Mouse (Mus musculus): Measurements from ENCODE around the gene Timm8a1. TPM values are rescaled to one million over a fixed set of nuclear protein-coding genes. Genes with fewer than 3 reads are reported as not detected.

Timm8a1 gene
- polyA plus RNA-seq, 1 experiment: 18.9 TPM

DNA sequence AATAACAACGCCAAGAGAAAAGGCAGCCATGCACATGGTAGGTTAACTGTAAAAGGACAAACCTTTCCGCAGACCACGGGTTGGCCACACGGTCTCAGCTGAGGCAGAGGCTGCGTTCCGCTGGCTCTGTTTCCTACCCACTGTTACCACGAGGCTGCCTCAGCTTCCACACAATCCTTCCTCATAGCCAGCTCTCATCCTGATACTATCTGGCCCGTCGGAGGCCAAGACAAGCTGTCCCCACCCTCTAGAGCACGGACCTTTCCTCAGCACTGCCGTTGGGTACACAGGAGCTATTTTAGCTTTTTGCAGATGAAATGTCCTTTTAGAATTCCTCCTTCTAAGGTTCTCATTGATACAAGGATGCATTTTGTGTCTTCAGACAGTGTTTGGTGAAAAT is 40.6 kb upstream of the Timm8a1 start:
- TF ChIP-seq CTCF (IDR thresholded peaks at IDR 0.05; ENCODE audit: borderline replicate concordance, insufficient read depth, low read depth, low read length) (no peak), POLR2A (IDR thresholded peaks at IDR 0.05; ENCODE audit: borderline replicate concordance, insufficient read depth, low read length) (no peak)
- no peaks in the 10 kb centered on the region for H3K4me1 ChIP-seq (ENCODE audit: control insufficient read depth, insufficient read depth, low read length)
- no peak for DNase-seq
- H3K27me3 ChIP-seq (ENCODE audit: control insufficient read depth, insufficient read depth, low read length): no peaks in the 10 kb centered on the region
- H3K27ac ChIP-seq (ENCODE audit: insufficient read depth, low read length): no peak overlapping the region
- 79% methylated on average over 11 of the region's 11 CpGs for WGBS
- no peak overlapping the region for H3K4me3 ChIP-seq (replicated peaks; ENCODE audit: insufficient read depth, low read depth, low read length)

DNA sequence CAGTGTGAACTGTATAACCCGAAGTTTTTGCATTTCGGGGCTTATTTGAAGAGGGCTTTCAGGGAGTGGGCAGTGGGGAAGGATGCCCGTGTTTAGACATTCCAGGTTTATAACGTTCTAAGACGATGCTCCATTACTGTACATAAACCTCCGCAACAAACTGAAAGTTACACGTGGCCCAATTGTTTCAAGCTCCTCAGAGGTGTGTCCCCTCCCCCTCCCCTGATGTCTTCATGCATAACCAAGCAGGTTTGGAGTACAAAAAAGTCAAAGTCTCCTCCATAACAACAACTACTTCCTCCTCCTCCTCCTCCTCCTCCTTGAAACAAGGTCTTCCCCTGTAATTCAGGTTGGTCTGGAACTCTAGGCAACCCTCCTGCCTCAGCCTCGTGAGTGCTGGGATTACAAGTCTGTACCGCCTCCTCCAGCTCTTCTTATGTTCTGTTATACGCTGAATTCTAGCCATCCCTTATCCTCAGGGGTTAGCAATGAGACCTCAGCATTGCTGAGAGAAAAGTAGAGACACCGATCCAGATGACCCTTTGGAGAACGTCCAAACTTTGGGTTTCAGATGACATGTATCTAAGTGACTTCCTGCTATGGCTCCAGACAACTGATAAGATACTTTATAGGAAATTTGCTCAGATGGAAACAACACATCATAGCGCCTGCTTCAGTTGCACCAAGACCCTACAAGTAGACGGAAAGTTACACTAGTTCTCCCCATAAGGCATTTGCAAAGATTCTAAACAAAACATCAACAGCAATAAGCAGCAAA is 39.1 kb upstream of the Timm8a1 start:
- DNase-seq: no peak
- Histone ChIP-seq H3K27ac (ENCODE audit: insufficient read depth, low read length) (no peak overlapping the region), H3K4me3 (replicated peaks; ENCODE audit: insufficient read depth, low read depth, low read length) (no peak overlapping the region), H3K27me3 (ENCODE audit: control insufficient read depth, insufficient read depth, low read length) (no peaks in the 10 kb centered on the region), H3K4me1 (ENCODE audit: control insufficient read depth, insufficient read depth, low read length) (no peaks in the 10 kb centered on the region)
- TF ChIP-seq POLR2A (IDR thresholded peaks at IDR 0.05; ENCODE audit: borderline replicate concordance, insufficient read depth, low read length): no peak
- no peak for TF ChIP-seq CTCF (IDR thresholded peaks at IDR 0.05; ENCODE audit: borderline replicate concordance, insufficient read depth, low read depth, low read length)
- 85% methylated on average over 14 of the region's 14 CpGs for WGBS

DNA sequence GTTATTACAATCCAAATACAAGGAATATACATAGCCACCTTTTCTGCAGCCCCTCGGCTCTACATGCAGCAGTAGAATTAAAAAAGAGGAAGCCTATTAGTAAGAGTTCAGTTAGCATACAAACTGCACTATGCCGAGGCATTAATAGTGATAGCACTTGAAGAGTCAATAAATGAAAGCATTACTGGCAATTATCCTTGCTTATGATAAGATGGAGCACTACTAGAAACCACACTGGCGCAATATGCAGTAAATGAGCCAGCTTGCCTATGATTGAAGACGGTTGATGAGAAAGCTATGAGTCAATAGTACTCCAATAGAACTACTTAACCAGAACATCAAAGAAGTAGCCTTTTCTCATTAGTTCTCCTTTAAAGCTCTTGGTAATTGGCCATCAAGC is 36.2 kb upstream of the Timm8a1 start:
- WGBS: 92% methylated on average over 4 of the region's 4 CpGs

DNA sequence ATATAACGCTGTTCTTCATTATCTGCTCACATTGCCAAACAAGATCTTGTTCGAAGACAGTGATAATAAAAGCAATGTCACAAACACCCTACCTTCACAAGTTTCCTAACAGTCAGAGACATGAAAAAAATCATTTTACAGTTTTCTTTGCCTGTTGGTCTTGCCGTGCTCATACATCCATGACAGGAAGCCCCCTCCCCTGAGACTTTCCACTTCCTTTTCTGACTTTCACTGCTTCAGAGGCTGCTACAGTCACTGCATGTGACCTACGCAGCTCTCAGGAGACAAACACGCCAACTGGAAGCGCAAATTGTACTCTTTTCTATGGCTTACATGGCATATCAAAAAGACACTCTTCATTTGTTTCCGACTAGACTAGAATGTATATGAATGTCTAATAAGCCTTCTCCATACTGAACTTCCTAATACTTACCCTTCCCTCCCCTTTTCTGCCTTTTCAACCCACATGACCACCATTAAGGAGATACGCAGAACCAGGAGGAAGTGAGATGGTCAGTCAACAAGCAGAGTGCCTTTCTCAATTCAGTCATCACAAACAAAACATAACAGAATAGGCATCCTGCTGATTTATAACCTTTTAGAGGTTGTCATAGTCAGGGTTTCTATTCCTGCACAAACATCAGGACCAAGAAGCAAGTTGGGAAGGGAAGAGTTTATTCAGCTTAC is 25.0 kb upstream of the Timm8a1 start:
- no peak for DNase-seq
- 84% methylated on average over 8 of the region's 8 CpGs for WGBS
- H3K27me3 ChIP-seq (ENCODE audit: control insufficient read depth, insufficient read depth, low read length): no peaks in the 10 kb centered on the region
- TF ChIP-seq CTCF (IDR thresholded peaks at IDR 0.05; ENCODE audit: borderline replicate concordance, insufficient read depth, low read depth, low read length) (no peak), POLR2A (IDR thresholded peaks at IDR 0.05; ENCODE audit: borderline replicate concordance, insufficient read depth, low read length) (no peak)
- H3K4me3 ChIP-seq (replicated peaks; ENCODE audit: insufficient read depth, low read depth, low read length): no peak overlapping the region
- no peaks in the 10 kb centered on the region for H3K4me1 ChIP-seq (ENCODE audit: control insufficient read depth, insufficient read depth, low read length)
- H3K27ac ChIP-seq (ENCODE audit: insufficient read depth, low read length): no peak overlapping the region

More for the DNA sequence above, 36.2 kb upstream of the Timm8a1 start:
- H3K27ac ChIP-seq (ENCODE audit: insufficient read depth, low read length): no peak overlapping the region
- DNase-seq: no peak
- no peaks in the 10 kb centered on the region for H3K27me3 ChIP-seq (ENCODE audit: control insufficient read depth, insufficient read depth, low read length)
- no peaks in the 10 kb centered on the region for H3K4me1 ChIP-seq (ENCODE audit: control insufficient read depth, insufficient read depth, low read length)
- H3K4me3 ChIP-seq (replicated peaks; ENCODE audit: insufficient read depth, low read depth, low read length): no peak overlapping the region
- TF ChIP-seq CTCF (IDR thresholded peaks at IDR 0.05; ENCODE audit: borderline replicate concordance, insufficient read depth, low read depth, low read length) (no peak), POLR2A (IDR thresholded peaks at IDR 0.05; ENCODE audit: borderline replicate concordance, insufficient read depth, low read length) (no peak)

GRCm38 (mm10) chrX:134564326-134564725 is 22.7 kb upstream of the Timm8a1 start:
- Histone ChIP-seq H3K4me1 (ENCODE audit: control insufficient read depth, insufficient read depth, low read length) (no peaks in the 10 kb centered on the region), H3K27me3 (ENCODE audit: control insufficient read depth, insufficient read depth, low read length) (no peaks in the 10 kb centered on the region), H3K27ac (ENCODE audit: insufficient read depth, low read length) (no peak overlapping the region), H3K4me3 (replicated peaks; ENCODE audit: insufficient read depth, low read depth, low read length) (no peak overlapping the region)
- DNase-seq: no peak
- TF ChIP-seq CTCF (IDR thresholded peaks at IDR 0.05; ENCODE audit: borderline replicate concordance, insufficient read depth, low read depth, low read length) (no peak), POLR2A (IDR thresholded peaks at IDR 0.05; ENCODE audit: borderline replicate concordance, insufficient read depth, low read length) (no peak)
- WGBS: 83% methylated on average over 4 of the region's 4 CpGs

- Histone ChIP-seq H3K27me3 (ENCODE audit: control insufficient read depth, insufficient read depth, low read length) (no peaks in the 10 kb centered on the region), H3K4me1 (ENCODE audit: control insufficient read depth, insufficient read depth, low read length) (no peaks in the 10 kb centered on the region), H3K27ac (ENCODE audit: insufficient read depth, low read length) (no peak overlapping the region), H3K4me3 (replicated peaks; ENCODE audit: insufficient read depth, low read depth, low read length) (no peak overlapping the region)
- no peak for TF ChIP-seq CTCF (IDR thresholded peaks at IDR 0.05; ENCODE audit: borderline replicate concordance, insufficient read depth, low read depth, low read length)
- TF ChIP-seq POLR2A (IDR thresholded peaks at IDR 0.05; ENCODE audit: borderline replicate concordance, insufficient read depth, low read length): no peak
- 81% methylated on average over 6 of the region's 6 CpGs for WGBS
- DNase-seq: no peak
Observed at GRCm38 (mm10) chrX:134554425-134554824, 12.8 kb upstream of the Timm8a1 start.

- H3K27me3 ChIP-seq (ENCODE audit: control insufficient read depth, insufficient read depth, low read length): no peaks in the 10 kb centered on the region
- no peak for DNase-seq
- TF ChIP-seq POLR2A (IDR thresholded peaks at IDR 0.05; ENCODE audit: borderline replicate concordance, insufficient read depth, low read length) (no peak), CTCF (IDR thresholded peaks at IDR 0.05; ENCODE audit: borderline replicate concordance, insufficient read depth, low read depth, low read length) (no peak)
- H3K27ac ChIP-seq (ENCODE audit: insufficient read depth, low read length): no peak overlapping the region
- no peak overlapping the region for H3K4me3 ChIP-seq (replicated peaks; ENCODE audit: insufficient read depth, low read depth, low read length)
- no peaks in the 10 kb centered on the region for H3K4me1 ChIP-seq (ENCODE audit: control insufficient read depth, insufficient read depth, low read length)
- 89% methylated on average over 4 of the region's 4 CpGs for WGBS
Observed at GRCm38 (mm10) chrX:134553326-134553725, 11.7 kb upstream of the Timm8a1 start.

GRCm38 (mm10) chrX:134550903-134551302 is 9.2 kb upstream of the Timm8a1 start:
- DNase-seq: peak; percentile 12 to 35
- 12% methylated on average over 5 of the region's 5 CpGs for WGBS
- Histone ChIP-seq H3K4me1 (ENCODE audit: control insufficient read depth, insufficient read depth, low read length) (no peaks in the 10 kb centered on the region), H3K27me3 (ENCODE audit: control insufficient read depth, insufficient read depth, low read length) (no peaks in the 10 kb centered on the region), H3K4me3 (replicated peaks; ENCODE audit: insufficient read depth, low read depth, low read length) (no peak overlapping the region), H3K27ac (ENCODE audit: insufficient read depth, low read length) (no peak overlapping the region)
- TF ChIP-seq POLR2A (IDR thresholded peaks at IDR 0.05; ENCODE audit: borderline replicate concordance, insufficient read depth, low read length): no peak
- 0 out of 2 replicates have a peak, but pooled peaks have one; percentile 7 for TF ChIP-seq CTCF (IDR thresholded peaks at IDR 0.05; ENCODE audit: borderline replicate concordance, insufficient read depth, low read depth, low read length)

Data from cerebellum, adult 2 months (tissue).